Mouse (Mus musculus) activated CD4-positive, CD25-positive, alpha-beta regulatory T cell, adult 4 months (primary cell): ENCODE measurements around the gene Cd83. TPM values are rescaled to one million over a fixed set of nuclear protein-coding genes. Genes with fewer than 3 reads are reported as not detected.

Experiments used
- ATAC-seq: one replicate; pipeline ENCODE4 v1.8.0; 2017
- polyA plus RNA-seq, 2 experiments: library from polyadenylated mRNA; unstranded; fragments of 100-300 nt; shearing (Covaris generic); gene quantifications; one replicate each; pipeline ENCODE4 v1.2.1; 2017

Gene Cd83
- polyA plus RNA-seq, 2 experiments from 2014 or later = 170 to 252 TPM

DNA sequence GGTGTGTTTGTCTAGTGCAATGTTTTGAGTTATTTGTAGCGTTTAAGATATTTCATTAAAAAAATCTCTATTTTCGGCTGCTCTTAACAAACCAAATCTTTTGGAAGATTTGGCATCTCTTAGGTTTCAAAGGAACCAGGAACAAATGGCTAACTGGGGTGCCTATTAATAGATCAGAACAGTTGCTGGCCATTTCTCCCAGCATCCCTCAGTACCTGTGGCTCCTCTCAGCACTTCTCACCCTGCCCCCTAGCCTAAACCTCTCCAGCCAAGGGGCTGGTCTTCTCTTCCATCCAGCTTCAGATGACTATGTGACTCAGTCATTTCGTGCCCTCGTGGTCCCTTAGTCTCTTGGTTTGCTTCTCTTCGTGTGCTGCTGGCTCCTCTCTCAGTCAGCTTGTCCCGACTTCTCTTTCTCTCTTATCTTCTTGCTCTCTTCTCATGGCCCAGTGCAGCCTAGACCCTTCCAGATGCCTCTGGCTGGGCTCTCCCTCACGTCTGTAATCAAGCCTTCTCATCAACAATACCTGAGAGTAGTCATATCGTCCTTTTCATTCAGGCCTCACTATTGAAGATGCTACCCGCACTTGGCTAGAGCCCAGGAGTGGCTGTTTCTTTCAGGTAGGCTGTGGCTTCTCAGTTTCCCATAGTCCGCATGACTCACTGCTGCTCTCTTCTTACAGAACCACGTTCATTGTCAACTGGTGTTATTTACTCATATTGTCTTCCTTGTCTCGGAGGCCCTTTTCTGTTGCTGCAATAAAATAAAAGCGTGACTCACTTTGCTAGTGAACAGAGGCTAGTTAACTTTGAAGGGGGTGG is 9.8 kb upstream of the Cd83 start:
- ATAC-seq = peak; percentile 65

DNA sequence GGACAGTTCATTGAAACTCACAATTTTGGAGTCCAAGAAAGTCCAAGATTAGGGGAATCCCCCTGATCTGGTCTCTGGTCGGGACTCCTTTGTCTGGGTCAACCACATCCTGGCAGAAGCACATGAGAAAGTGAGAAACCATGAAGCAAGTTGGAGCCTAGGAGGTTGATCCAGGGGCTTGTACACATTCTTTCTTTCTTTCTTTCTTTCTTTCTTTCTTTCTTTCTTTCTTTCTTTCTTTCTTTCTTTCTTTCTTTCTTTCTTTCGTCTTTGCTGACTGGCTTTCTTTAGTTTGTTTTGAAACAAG is 9.2 kb upstream of the Cd83 start:
- ATAC-seq = no peak

DNA sequence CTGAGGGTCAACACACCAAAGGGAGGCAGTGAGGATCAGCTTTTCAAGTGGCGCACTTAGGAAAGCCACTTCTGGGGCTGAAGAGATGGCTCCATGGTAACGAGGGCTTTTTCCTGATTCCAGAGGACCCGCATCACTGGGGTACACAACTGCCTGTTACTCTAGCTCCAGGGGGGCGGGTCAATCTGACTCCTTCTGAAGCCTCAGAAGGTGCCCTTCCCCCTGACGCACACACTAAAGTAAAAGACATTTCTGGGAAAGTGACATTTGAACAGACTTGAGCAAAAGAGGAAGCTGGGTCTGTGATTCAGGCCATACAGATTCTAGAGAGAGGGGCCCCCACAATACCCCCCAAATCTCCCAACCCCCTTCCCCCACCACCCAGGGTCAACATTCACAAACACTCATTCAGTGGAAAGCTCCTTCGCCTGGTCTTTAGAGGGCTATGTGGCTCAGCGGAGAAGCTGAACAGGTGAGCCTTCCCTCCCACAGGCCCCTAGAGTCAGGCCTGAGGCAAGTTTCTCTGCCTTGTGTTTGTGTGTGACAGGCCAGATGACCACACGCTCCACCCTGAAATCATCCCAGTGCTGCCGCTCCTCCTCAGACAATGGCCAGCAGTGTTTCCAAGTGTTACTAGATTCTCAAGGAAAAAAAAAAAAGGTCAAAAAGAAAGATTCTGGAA is 7.1 kb upstream of the Cd83 start:
- ATAC-seq = no peak

DNA sequence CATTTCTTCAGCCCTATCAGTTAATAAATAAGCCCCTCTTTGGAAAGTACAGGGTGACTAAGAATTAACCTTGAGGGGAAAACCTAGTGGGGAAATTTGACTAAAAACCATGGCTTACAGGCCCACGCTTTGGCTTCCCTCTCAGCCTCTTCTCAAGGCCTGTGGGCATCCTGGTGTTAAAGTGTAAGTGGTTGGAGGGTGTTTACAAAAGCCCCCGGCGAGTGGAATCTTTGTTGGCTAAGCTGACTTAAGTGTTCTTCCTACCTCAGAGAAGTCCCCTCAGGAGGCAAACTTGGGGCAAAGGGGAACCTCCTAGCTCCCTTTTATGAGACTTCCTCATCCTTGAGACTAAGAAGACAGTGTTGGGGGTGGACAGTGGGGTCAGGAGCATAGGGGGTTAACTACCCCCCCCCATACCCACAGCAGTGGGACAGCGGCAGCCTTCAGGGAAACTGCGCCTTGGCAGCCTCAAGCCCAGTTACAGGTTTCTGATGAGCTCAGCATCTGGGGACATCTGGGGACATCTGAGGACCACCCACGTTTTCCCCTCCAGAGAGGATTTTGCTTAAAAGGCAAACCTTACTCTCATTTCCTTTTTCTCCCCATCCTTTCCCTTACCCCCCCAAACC is 6.4 kb upstream of the Cd83 start:
- ATAC-seq = peak; percentile 6

DNA sequence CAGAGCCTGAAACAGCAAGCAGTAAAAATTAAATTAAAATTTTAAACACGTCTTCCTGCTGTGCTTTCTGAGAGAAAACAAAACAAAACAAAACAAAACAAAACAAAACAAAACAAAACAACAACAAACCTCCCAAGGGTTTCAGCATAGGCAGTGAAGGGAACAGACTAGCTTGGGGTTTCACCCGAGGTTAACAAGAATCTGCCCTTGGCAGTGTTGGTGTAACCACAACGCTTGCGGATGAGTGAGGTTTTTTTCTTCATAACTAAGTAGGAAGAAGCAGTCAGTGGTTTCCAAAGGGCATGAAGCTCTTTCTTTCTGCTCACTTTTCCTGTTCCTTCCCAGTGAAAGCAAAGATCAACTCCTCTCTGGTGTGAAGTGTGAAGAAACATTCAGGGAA is 5.6 kb upstream of the Cd83 start:
- no peak for ATAC-seq

DNA sequence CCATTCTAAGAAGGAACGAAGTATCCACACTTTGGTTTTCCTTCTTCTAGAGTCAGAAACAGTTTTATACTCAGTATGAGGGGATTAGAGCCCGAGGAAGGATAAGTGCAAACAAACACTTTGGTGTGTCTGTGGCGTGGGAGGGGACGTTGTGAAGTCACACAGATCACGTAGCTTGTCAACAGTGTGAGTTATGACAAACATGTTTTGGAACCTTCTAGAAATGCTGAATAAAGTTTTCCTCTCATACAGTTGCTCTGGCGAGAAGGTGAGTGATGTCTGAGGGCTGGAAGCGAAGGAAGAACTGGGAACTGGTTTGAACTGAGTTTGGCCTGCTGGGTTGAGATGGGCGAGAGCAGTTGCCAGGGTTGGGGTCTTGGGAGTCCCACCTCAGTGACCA is 4.5 kb upstream of the Cd83 start:
- ATAC-seq = no peak

DNA sequence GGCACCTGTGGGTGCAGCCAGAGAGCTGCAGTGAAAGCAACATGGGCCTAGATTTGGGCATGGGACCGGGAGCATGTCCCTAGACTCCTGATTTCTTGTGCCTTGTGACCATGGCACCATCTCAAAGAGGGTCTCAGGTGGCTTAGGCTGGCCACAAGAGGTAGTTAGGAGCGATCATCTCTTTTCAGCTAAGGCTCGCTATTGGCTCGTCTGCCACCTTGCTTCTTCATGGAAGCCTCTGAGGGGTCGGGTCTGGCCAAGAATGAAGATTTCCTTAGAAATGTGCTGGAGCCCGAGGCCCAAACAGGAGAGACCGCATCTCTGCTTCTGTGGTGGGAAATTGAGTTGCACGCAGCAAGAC is 1.1 kb downstream of the Cd83 start:
- ATAC-seq = no peak

DNA sequence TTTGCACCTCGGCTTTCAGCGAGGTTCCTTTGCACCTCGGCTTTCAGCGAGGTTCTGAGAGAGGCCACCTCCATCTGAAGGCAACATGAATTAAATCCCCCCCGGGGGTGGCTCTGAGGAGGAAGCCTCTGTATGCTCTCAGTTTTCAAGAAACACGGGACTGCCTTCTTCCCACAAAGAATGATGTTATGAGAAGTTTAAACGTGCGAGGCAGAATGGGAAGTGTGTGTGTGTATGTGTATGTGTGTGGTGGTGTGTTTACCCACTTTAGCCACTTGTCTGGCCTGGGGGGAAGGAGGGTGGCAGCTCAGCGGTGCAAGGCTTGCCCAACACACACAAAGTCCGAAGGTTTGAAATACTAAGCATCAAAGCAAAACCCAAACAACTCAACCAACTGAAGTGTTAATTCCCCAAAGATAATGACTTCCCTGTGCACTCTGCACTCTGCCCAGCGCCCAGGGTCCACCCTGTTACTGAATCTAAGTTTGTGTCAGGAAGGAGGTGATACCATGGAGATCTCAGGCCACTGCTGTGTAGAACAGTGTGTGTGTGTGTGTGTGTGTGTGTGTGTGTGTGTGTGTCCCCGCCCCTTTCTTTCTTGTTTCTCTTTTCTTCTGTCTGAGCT is 1.7 kb downstream of the Cd83 start:
- no peak for ATAC-seq

DNA sequence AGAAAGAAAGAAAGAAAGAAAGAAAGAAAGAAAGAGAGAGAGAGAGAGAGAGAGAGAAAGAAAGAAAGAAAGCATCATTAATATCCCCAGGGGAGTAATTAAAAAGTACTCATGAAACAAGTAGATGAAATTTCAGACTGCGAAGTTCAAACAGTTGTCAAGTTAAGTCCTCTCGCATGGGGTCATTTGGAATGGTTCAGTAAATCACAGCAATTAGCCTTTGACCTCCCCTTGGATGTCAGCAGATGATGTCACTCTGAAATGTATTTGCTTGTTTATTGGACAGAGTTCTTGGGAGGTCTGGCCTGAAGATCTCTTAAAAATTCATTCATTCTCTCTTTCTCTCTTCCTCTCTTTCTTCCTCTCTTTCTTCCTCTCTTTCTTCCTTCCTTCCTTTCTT is 2.7 kb downstream of the Cd83 start:
- ATAC-seq = no peak

DNA sequence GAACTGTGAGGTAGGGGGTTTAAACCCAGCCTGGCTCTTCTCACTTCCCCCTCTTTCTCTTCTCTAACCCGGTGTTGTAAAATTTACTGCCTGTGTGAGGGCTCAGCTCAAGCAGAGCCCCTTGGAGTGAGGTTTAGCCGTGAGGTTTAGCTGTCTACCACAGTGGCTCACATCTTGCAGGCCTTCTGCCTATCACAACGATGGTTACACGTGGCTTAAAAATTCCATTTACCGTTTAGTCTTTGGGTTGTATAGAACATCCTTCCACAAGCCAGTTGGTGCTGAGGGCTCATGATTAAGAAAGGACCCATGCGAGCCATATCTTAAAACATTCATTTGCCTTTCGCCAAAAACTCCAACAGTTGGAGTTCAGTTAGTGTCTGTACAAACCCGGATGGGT is 3.5 kb downstream of the Cd83 start:
- ATAC-seq = no peak

DNA sequence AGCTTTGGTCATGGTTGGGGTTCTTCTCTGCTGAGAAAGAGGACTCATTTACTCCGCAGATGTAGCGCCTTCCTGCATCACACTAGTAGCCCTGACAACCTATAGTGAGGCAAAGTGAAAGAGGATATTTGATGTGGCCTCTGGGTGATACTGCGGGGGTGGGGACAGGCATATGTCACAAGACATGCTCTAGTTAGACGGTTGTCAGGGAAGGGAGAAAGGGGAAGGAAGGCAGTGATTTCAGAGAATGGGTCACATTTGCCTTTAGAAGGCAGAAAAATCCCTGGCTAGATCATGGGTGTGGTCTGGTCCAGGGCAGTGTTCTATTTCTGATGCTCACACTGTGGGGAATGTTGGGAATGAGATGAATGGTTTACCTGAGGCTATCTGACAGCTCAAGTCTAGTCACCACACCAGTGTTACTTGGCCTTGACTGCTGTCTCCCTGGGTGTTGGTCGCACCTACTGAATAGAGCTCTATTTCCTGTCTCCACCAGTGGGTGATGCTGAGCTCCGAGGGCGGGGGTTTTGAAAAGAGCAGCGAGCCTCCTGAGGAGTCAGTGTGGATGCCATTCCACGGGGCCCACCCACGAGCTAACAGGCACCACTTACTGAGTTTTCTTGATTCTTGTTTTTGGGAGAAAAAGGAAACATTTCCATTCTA is 4.5 kb downstream of the Cd83 start:
- peak; percentile 78 for ATAC-seq

DNA sequence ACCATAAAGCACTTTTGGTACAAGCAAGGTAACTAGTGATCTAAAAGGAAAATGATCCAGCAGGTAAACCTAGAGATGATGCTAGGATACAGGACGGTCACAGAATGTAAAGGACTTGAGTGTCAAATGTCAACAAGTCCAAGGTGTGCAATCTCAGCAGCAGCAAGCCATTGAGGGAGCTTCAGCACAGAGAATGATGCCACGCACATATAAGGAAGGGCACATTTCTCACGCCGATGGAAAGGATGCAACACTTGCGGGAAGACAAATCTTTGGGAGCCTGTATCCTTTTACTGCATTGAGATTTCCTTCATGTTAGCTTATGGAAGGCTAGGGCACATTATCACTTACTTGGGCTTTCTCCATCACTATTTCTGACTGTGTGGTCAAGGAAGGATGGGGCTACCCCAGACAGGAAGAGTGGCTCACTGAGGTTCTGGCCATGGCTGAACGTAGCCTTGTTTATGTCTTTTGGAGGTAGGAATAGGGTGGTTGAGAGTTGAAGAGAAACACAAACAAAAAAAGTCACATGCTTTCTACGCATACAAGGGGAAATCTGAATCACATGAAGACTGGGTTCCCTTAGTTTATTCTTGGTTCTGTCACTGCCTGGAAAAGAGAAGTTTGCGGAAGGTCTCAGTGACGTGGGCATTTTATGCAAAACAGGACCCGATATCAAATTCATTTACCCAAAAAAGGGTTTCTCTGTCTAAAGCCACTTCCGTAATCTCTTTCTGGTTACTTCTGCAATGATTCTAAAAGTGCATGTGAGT is 5.8 kb downstream of the Cd83 start:
- no peak for ATAC-seq

DNA sequence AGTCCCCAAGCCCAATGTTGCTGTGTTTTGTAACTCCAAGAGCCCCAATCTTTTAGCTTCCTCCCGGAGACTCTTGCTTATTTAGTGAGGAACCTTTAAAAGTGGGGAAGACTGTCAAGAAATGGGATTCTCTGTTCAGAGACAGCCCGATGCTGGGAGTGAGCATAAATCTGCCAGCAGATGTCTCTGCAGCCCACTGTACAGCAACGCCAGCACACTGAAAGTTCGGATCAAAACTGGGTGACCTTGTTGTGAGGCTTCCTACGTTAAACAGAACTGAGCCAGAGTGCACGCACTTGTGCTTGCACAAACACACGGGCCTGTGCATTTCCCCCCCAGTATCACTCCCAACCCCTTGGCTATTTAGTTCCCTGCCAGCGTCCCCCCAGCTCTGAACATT is 10.8 kb downstream of the Cd83 start:
- ATAC-seq = no peak

DNA sequence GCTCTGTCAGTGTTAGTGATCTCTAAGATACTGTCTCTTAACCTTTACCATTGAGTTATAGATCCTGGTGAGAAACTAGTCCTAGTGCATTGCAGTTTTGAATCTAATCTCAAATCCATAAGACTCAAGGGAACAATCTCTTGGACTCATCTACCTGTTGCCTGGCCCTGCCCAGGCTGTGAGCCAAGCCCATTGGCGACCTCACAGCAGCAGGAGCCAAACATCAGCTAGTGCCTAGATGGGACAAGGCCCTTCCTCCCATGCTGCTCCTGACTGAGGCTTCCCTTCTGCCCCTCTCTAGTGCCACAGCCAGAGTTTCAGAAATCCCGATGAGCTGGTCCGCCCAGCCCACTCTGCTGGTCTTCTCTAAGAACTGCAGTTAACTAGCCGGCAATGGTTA is 14.1 kb downstream of the Cd83 start:
- ATAC-seq = no peak

DNA sequence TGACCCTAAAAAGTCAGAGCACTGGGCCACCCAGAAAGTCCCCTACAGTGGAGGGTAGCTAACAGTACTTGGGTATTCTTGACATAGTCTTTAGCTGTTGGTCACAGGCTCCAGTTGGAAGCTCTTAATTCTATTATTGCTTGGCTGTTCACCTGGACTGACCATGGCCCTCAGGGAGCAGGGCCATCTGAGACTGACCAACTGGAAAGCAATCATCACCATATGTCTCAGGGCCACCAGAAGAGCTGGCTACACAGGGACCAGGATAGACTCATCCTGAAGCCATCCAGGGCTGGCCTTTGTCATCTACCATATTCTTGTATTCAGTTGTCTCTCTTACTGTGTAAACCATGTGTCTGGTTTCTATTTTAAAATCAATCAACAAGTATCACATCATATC is 15.6 kb downstream of the Cd83 start:
- ATAC-seq = no peak

DNA sequence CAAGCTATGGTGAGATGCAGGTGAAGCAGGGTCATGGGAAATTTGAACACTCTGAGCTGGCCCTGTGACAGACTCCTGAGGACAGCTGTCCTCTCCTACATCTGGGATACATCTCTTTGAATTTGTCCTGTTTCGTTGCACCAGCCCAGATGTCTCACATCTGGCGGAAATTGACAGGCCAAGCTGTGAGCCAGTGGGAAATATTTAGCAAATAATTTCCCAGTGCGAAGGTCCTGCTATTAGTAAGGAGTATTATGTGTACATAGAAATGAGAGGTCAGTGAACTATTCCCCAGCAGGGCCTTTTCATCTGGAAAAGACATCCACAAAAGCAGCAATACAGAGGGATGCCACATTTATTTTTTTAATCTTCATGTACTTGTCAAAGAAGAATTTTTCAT is 17.4 kb downstream of the Cd83 start:
- no peak for ATAC-seq

DNA sequence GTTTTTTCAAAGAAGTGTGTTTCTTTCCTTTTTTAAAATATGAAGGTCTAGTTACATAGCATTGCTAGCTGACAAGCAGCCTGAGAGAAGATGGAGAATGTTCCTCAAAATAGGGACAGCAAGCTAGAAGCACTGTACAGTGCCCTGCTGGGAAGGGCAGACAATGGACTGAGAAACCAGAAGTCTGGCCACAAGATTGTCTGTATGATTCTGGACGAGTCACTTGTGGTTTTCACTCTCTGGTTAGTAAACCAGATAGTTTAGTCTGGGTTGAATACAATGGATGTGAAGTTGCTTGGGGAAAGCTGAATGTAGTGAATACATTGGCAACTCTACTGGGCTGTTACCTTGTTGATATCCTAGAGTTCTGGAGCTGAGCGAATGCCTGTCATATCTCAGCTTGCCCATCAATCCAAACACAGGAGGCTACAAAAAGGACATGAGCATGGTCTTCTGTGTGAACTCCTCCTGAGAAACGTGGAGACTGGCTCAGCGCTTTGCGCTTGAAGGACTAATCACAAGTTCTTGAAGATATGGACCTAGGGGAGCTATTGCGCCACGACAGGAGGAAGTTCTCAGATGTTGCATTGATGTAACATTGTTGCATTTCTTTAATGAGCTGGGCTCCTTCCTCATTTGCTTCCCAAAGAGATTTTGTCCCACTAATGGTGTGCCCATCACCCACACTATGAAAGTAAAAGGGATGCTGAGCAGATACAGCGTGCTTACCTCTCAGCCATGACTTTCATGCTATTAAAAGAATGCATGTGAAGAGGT is 18.0 kb downstream of the Cd83 start:
- ATAC-seq = no peak

DNA sequence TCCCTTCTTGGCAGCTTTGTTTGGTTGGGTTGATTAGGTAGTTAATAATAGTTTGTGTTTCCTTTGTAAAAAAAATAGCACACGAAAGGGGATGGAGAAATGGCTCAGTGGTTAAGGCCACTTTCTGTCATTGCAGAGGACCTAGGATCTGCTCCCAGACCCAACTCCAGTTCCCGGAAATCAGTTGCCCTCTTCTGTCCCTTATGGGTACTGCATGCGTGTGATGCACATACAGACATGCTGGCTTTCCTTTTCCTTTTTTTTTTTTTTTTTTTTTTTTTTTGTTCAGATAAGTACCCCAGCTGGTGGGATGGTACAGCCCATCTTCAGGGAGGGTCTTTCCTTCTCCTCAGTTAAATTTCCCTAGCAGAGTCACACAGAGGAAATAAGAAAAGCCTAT is 20.1 kb downstream of the Cd83 start:
- no peak for ATAC-seq

DNA sequence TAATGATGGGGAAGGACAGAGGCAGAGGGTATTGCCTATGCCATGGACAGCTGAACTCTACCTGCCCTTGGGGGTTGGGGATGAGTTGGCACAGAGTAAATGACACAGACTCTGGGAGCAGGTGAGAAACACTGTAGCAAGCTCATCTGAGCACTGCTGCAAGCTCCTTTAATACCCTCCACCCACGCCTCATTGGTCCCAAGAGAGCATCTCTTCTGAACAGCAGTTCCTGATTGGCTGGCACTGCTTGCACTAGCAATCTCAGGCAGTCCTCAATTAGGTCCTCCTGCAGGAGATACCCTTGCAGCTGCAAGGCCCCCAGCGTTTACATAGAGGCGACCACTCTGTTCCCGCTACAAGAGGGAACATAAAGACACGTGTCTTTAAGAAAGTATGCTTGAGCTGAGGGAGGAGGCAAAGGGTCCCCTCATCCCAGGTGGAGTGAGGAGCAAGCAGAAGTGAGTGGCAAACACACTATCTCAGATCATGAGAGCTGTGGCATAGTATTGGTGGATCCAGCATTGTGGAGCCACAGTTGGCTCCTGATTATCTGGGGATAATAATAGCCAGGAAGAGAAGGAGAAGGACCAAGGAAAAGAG is 20.7 kb downstream of the Cd83 start:
- no peak for ATAC-seq

DNA sequence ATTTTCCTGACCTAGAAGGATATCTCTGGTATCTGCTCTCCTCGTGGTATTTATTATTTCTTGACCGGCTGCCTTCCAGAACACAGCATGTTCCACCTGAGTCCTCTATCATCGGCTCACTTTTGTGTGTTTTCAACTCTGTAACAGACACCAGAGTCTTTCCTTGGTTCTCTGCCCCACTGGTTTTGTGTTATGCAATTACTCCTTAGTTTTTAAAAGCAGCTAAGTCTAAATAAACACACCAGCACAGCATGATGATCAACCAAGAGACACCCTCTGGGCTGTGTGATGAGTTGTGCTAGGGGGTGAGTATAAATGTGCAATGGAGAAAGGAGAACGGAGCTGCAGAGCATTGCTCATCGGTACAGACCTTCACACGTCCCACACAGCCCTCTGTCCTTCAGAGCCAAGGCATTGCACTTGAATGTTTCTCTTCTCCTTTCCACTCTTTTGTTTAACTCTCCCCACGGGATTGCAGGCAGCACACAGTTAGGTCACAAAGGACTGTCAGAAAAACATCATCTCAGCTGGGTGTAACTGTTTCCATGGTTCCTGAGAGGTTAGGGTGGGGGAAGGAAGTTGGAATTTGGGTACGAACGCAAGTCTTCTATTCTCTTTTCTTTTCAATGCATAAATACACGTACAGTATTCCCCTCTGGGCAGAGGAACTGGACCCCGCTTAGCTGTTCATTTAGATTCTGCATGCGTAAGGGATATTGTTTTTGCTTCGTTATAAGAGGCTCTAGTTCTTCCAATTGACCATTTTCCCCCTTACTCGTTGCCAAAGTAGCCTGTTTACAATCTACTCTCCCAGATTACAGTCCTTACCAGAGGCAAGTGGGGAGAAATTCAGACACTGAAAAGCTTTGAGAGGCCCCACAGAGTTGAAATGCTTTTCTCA is 22.0 kb downstream of the Cd83 start:
- ATAC-seq = no peak
